Mouse (Mus musculus) stomach, postnatal 0 days (tissue): ENCODE data around the gene 2310011J03Rik. TPM values are rescaled to one million over a fixed set of nuclear protein-coding genes. Genes with fewer than 3 reads are reported as not detected.

Experiments used
- ATAC-seq: fragments of 200-750 bp; cut with Nextera tagmentation; 2 replicates; pipeline ENCODE4 v1.8.0; 2017; ENCODE audit not compliant: low FRiP score, low TSS enrichment
- DNase-seq: peaks from one replicate; pipeline ENCODE4 v3.0.0-alpha.2; 2016; ENCODE audit warnings: low spot score
- H3K27ac ChIP-seq: fragments of 300-500 bp; sonication (generic); replicated peaks from 2 replicates; pipeline ENCODE4 v1.5.1; 2014; ENCODE audit warnings: mild to moderate bottlenecking, control low read depth
- H3K27me3 ChIP-seq: fragments of 300-500 bp; sonication (generic); 2 replicates; pipeline ENCODE4 v1.6.1; 2014; ENCODE audit warnings: low read length; ENCODE audit not compliant: control insufficient read depth, insufficient read depth
- H3K36me3 ChIP-seq: fragments of 300-500 bp; sonication (generic); 2 replicates; pipeline ENCODE4 v1.6.1; 2014; ENCODE audit warnings: low read length, mixed read lengths; ENCODE audit not compliant: control insufficient read depth, insufficient read depth
- H3K4me1 ChIP-seq: fragments of 300-500 bp; sonication (generic); replicated peaks from 2 replicates; pipeline ENCODE4 v1.6.1; 2014; ENCODE audit warnings: antibody characterized with exemption; ENCODE audit not compliant: control insufficient read depth, insufficient read depth
- H3K4me2 ChIP-seq: fragments of 300-500 bp; sonication (generic); replicated peaks from 2 replicates; pipeline ENCODE4 v1.6.1; 2014; ENCODE audit warnings: low read depth, mild to moderate bottlenecking, control low read depth, moderate library complexity
- H3K4me3 ChIP-seq: fragments of 300-500 bp; sonication (generic); 2 replicates; pipeline ENCODE4 v1.5.1; 2014; ENCODE audit warnings: low read depth, low read length, control low read depth
- H3K9ac ChIP-seq: fragments of 300-500 bp; sonication (generic); 2 replicates; pipeline ENCODE4 v1.6.1; 2014; ENCODE audit warnings: mild to moderate bottlenecking, low read length, control low read depth, mixed read lengths
- H3K9me3 ChIP-seq: fragments of 300-500 bp; sonication (generic); 2 replicates; pipeline ENCODE4 v1.6.1; 2016; ENCODE audit warnings: low read length; ENCODE audit not compliant: control insufficient read depth
- CTCF ChIP-seq: IDR thresholded peaks from 2 replicates; pipeline ENCODE4 v1.5.1; 2016; ENCODE audit warnings: antibody characterized with exemption, low read depth, mild to moderate bottlenecking, moderate library complexity
- EP300 ChIP-seq: optimal IDR thresholded peaks from 2 replicates; pipeline ENCODE3; 2016; ENCODE audit warnings: antibody characterized with exemption
- WGBS: fragments of 180-500 bp; shearing (Covaris S2); extraction: QIAGEN DNeasy Blood & Tissue Kit; methylation state at CpG from one replicate; pipeline ENCODE4 v1.1.7; 2014; 5-methylcytosine and 5-hydroxymethylcytosine counted together
- polyA plus RNA-seq: library from polyadenylated mRNA; unstranded; fragments of >200 nt; fragmentation: Nextera tagmentation; extraction: Ambion mirVana; gene quantifications from 2 replicates; pipeline ENCODE4 v1.2.1, GENCODE M21; 2015

The 2310011J03Rik gene
- polyA plus RNA-seq, 1 experiment from 2014 or later: 50.3 TPM

- TF ChIP-seq CTCF (no peak), EP300 (no peak)
- Histone ChIP-seq H3K9ac (no peak overlapping the region), H3K27me3 (0 out of 2 replicates have a peak, but pooled peaks cover 9% of the 10 kb centered on the region), H3K4me2 (no peak overlapping the region), H3K4me3 (no peak overlapping the region), H3K4me1 (no peaks in the 10 kb centered on the region; the same call in 1 of the 2 replicates), H3K9me3 (no peaks in the 10 kb centered on the region), H3K27ac (no peak overlapping the region), H3K36me3 (no peaks in the 10 kb centered on the region)
- ATAC-seq (no peak), DNase-seq (no peak)
- 83% methylated on average over 16 of the region's 16 CpGs for WGBS
Observed at GRCm38 (mm10) chr10:80311560-80311959, 8.8 kb downstream of the 2310011J03Rik start.

DNA sequence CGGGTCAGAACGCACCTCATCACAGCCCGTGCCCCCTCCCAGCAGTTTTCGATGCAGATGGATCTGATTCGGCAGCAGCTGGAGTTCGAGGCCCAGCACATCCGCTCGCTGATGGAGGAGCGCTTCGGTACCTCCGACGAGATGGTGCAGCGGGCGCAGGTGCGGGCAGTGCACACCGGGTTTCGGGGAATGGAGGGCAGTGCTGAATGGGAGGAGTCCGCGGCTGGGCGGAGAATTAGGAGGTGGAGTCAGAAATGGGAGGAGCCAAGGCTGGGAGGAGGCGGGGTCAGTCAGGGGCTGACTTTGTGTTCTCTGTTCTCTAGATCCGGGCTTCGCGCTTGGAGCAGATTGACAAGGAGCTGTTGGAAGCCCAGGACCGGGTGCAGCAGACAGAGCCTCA is 15.5 kb downstream of the 2310011J03Rik start:
- Histone ChIP-seq H3K4me2 (no peak overlapping the region), H3K9ac (0 out of 2 replicates have a peak overlapping the region, but pooled peaks have one; percentile 18), H3K27ac (no peak overlapping the region), H3K36me3 (no peaks in the 10 kb centered on the region), H3K27me3 (peaks cover 6% of the 10 kb centered on the region; the same call in 1 of the 2 replicates), H3K9me3 (no peaks in the 10 kb centered on the region), H3K4me1 (no peaks in the 10 kb centered on the region), H3K4me3 (no peak overlapping the region)
- DNase-seq: peak; percentile 81
- TF ChIP-seq EP300: no peak
- TF ChIP-seq CTCF: no peak
- 20% methylated on average over 25 of the region's 25 CpGs for WGBS
- peak; percentile 45; the same call in 1 of the 2 replicates for ATAC-seq

DNA sequence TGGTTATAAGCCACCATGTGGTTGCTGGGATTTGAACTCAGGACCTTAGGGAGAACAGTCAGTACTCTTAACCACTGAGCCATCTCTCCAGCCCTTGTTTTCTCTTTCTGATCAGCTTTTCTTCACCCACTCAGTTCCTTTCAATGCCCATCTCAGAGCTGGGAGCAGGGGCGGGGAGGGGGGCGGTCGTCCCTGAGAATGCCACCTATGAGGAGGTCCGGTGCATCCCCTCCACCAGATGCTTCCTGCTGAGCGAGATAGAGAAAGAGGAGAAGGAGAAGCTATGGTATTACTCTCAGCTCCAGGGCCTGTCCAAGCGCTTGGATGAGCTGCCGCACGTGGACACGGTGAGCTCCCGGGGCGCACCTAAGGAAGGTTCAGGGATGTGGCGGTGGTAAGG is 15.9 kb downstream of the 2310011J03Rik start:
- Histone ChIP-seq H3K9me3 (no peaks in the 10 kb centered on the region), H3K27ac (no peak overlapping the region), H3K9ac (no peak overlapping the region), H3K4me1 (no peaks in the 10 kb centered on the region), H3K27me3 (peaks cover 6% of the 10 kb centered on the region; the same call in 1 of the 2 replicates), H3K4me2 (no peak overlapping the region), H3K4me3 (no peak overlapping the region), H3K36me3 (no peaks in the 10 kb centered on the region)
- DNase-seq (no peak), ATAC-seq (no peak)
- 38% methylated on average over 12 of the region's 12 CpGs for WGBS
- TF ChIP-seq EP300 (no peak), CTCF (no peak)

DNA sequence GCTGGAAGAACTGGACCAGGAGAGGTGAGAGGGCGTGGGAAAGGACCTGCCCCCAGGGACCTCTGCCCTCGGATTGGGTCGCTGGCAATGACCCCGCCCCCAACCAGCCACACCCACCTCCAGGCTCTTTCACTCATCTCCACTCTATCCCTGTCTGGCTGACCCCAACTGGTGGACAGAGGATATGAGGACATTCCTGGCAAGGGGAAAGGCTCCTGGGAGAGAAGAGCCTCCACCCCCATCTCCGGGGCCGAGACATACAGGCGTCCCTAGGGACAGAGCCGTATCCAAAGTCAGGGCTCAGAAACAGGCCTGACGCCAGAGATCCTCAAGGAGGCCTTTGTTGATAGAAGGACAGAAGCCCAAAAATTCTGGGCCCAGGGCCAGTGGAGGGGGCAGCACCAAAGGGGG is 17.9 kb downstream of the 2310011J03Rik start:
- TF ChIP-seq CTCF (no peak), EP300 (no peak)
- peak; percentile 59 for DNase-seq
- peak overlapping the region; percentile 35; the same call in 1 of the 2 replicates for H3K27ac ChIP-seq
- 0 out of 2 replicates have a peak overlapping the region, but pooled peaks have one; percentile 8 for H3K4me2 ChIP-seq
- H3K4me3 ChIP-seq: no peak overlapping the region
- WGBS: 22% methylated on average over 9 of the region's 9 CpGs
- peak; percentile 63; the same call in 1 of the 2 replicates for ATAC-seq
- H3K9me3 ChIP-seq: no peaks in the 10 kb centered on the region
- H3K27me3 ChIP-seq: peaks cover 6% of the 10 kb centered on the region
- H3K36me3 ChIP-seq: no peaks in the 10 kb centered on the region
- no peaks in the 10 kb centered on the region for H3K4me1 ChIP-seq
- no peak overlapping the region; the same call in 1 of the 2 replicates for H3K9ac ChIP-seq

DNA sequence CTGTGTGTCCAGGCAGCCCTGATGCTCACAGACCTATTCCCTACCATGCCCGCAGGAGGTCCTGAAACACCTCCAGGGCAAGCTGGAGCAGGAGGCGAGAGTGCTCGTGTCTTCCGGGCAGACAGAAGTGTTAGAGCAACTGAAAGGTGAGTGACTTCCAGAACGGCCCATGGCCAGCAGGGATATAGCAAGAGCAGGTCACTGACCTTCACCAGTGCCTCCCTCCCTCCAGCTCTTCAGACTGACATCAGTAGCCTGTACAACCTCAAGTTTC is 18.3 kb downstream of the 2310011J03Rik start:
- Histone ChIP-seq H3K27ac (peak overlapping the region; percentile 35; the same call in 1 of the 2 replicates), H3K4me1 (no peaks in the 10 kb centered on the region), H3K36me3 (no peaks in the 10 kb centered on the region), H3K9ac (no peak overlapping the region; the same call in 1 of the 2 replicates), H3K4me3 (no peak overlapping the region), H3K27me3 (peaks cover 6% of the 10 kb centered on the region), H3K4me2 (0 out of 2 replicates have a peak overlapping the region, but pooled peaks have one; percentile 8), H3K9me3 (no peaks in the 10 kb centered on the region)
- WGBS: 68% methylated on average over 5 of the region's 5 CpGs
- DNase-seq (no peak), ATAC-seq (no peak)
- no peak for TF ChIP-seq CTCF
- TF ChIP-seq EP300: no peak

- peaks cover 6% of the 10 kb centered on the region for H3K27me3 ChIP-seq
- DNase-seq (no peak), ATAC-seq (no peak)
- no peaks in the 10 kb centered on the region for H3K36me3 ChIP-seq
- peak overlapping the region; percentile 35; the same call in 1 of the 2 replicates for H3K27ac ChIP-seq
- no peak overlapping the region for H3K4me3 ChIP-seq
- 80% methylated on average over 10 of the region's 10 CpGs for WGBS
- no peaks in the 10 kb centered on the region for H3K4me1 ChIP-seq
- no peaks in the 10 kb centered on the region for H3K9me3 ChIP-seq
- H3K4me2 ChIP-seq: no peak overlapping the region
- TF ChIP-seq EP300: no peak
- TF ChIP-seq CTCF: no peak
- no peak overlapping the region for H3K9ac ChIP-seq
Observed at GRCm38 (mm10) chr10:80301256-80302081, 18.9 kb downstream of the 2310011J03Rik start.
